Mouse (Mus musculus) forebrain, embryonic 12.5 days (tissue): ENCODE data around the gene Slc25a34. TPM values are rescaled to one million over a fixed set of nuclear protein-coding genes. Genes with fewer than 3 reads are reported as not detected.

Source experiments
- ATAC-seq: fragments of 200-750 bp; cut with Nextera tagmentation; 2 replicates; pipeline ENCODE4 v1.8.0; 2017; ENCODE audit warnings: moderate TSS enrichment; ENCODE audit not compliant: low FRiP score
- H3K27ac ChIP-seq: fragments of 300-500 bp; sonication (generic); 2 replicates; pipeline ENCODE4 v1.5.1; 2016; ENCODE audit warnings: mild to moderate bottlenecking
- H3K27me3 ChIP-seq: fragments of 300-500 bp; sonication (generic); 2 replicates; pipeline ENCODE4 v1.6.1; 2016; ENCODE audit warnings: mild to moderate bottlenecking
- H3K36me3 ChIP-seq: fragments of 300-500 bp; sonication (generic); replicated peaks from 2 replicates; pipeline ENCODE4 v1.6.1; 2016; ENCODE audit warnings: mild to moderate bottlenecking
- H3K4me1 ChIP-seq: fragments of 300-500 bp; sonication (generic); 2 replicates; pipeline ENCODE4 v1.6.1; 2016
- H3K4me2 ChIP-seq: fragments of 300-500 bp; sonication (generic); 2 replicates; pipeline ENCODE4 v1.6.1; 2016; ENCODE audit warnings: mild to moderate bottlenecking, moderate library complexity
- H3K4me3 ChIP-seq: fragments of 300-500 bp; sonication (generic); replicated peaks from 2 replicates; pipeline ENCODE4 v1.5.1; 2016; ENCODE audit warnings: mild to moderate bottlenecking
- H3K9ac ChIP-seq: fragments of 300-500 bp; sonication (generic); 2 replicates; pipeline ENCODE4 v1.6.1; 2016; ENCODE audit warnings: mild to moderate bottlenecking
- H3K9me3 ChIP-seq: fragments of 300-500 bp; sonication (generic); 2 replicates; pipeline ENCODE4 v1.6.1; 2016
- WGBS: fragments of 180-500 bp; shearing (Covaris S2); methylation state at CpG from one replicate; pipeline ENCODE4 v1.1.7; 2016; 5-methylcytosine and 5-hydroxymethylcytosine counted together
- polyA plus RNA-seq: library from polyadenylated mRNA; unstranded; fragments of >200 nt; fragmentation: Nextera tagmentation; extraction: Ambion mirVana; gene quantifications from 2 replicates; pipeline ENCODE4 v1.2.1, GENCODE M21; 2016

Slc25a34 gene
- polyA plus RNA-seq, 1 experiment from 2014 or later, result not detected

GRCm38 (mm10) chr4:141605421-141605820 lies 18.2 kb downstream of the Slc25a34 start:
- no peak overlapping the region for H3K4me2 ChIP-seq
- no peak overlapping the region for H3K4me3 ChIP-seq
- no peak overlapping the region for H3K27ac ChIP-seq
- no peaks in the 10 kb centered on the region for H3K4me1 ChIP-seq
- H3K36me3 ChIP-seq, result no peaks in the 10 kb centered on the region
- H3K9me3 ChIP-seq, result no peaks in the 10 kb centered on the region
- 92% methylated on average over 5 of the region's 5 CpGs for WGBS
- peaks cover 18% of the 10 kb centered on the region for H3K27me3 ChIP-seq
- no peak overlapping the region for H3K9ac ChIP-seq
- ATAC-seq, result no peak

- H3K4me2 ChIP-seq, result no peak overlapping the region
- no peak for ATAC-seq
- no peak overlapping the region for H3K4me3 ChIP-seq
- no peak overlapping the region for H3K27ac ChIP-seq
- H3K4me1 ChIP-seq, result peaks cover 5% of the 10 kb centered on the region
- H3K27me3 ChIP-seq, result peaks cover 27% of the 10 kb centered on the region
- H3K9ac ChIP-seq, result no peak overlapping the region
- H3K36me3 ChIP-seq, result no peaks in the 10 kb centered on the region
- 73% methylated on average over 8 of the region's 8 CpGs for WGBS
- H3K9me3 ChIP-seq, result no peaks in the 10 kb centered on the region
These were observed 19.1 kb downstream of the Slc25a34 start for GRCm38 (mm10) chr4:141604493-141604892.

- Histone ChIP-seq H3K27ac (no peak overlapping the region), H3K4me1 (peaks cover 11% of the 10 kb centered on the region), H3K9ac (no peak overlapping the region), H3K4me2 (no peak overlapping the region), H3K9me3 (no peaks in the 10 kb centered on the region), H3K36me3 (no peaks in the 10 kb centered on the region), H3K4me3 (no peak overlapping the region), H3K27me3 (peaks cover 33% of the 10 kb centered on the region)
- ATAC-seq, result no peak
- WGBS, result 68% methylated on average over 4 of the region's 4 CpGs
These were observed 19.7 kb downstream of the Slc25a34 start for GRCm38 (mm10) chr4:141603921-141604320.

GRCm38 (mm10) chr4:141602523-141603223 lies 20.9 kb downstream of the Slc25a34 start:
- H3K4me3 ChIP-seq, result no peak overlapping the region
- H3K27me3 ChIP-seq, result peaks cover 46% of the 10 kb centered on the region
- WGBS, result 87% methylated on average over 11 of the region's 11 CpGs
- ATAC-seq, result no peak
- peaks cover 23% of the 10 kb centered on the region for H3K4me1 ChIP-seq
- H3K27ac ChIP-seq, result no peak overlapping the region
- H3K9me3 ChIP-seq, result no peaks in the 10 kb centered on the region
- no peak overlapping the region for H3K9ac ChIP-seq
- no peaks in the 10 kb centered on the region for H3K36me3 ChIP-seq
- H3K4me2 ChIP-seq, result no peak overlapping the region

- Histone ChIP-seq H3K4me2 (no peak overlapping the region), H3K9me3 (no peaks in the 10 kb centered on the region), H3K27me3 (peaks cover 49% of the 10 kb centered on the region), H3K27ac (no peak overlapping the region), H3K36me3 (no peaks in the 10 kb centered on the region), H3K4me3 (no peak overlapping the region), H3K9ac (no peak overlapping the region), H3K4me1 (peaks cover 23% of the 10 kb centered on the region)
- 68% methylated on average over 12 of the region's 12 CpGs for WGBS
- no peak for ATAC-seq
These were observed 22.3 kb downstream of the Slc25a34 start for GRCm38 (mm10) chr4:141601148-141601862.

GRCm38 (mm10) chr4:141600364-141600763 lies 23.3 kb downstream of the Slc25a34 start:
- peaks cover 23% of the 10 kb centered on the region for H3K4me1 ChIP-seq
- no peaks in the 10 kb centered on the region for H3K36me3 ChIP-seq
- 23% methylated on average over 6 of the region's 6 CpGs for WGBS
- H3K27me3 ChIP-seq, result peaks cover 49% of the 10 kb centered on the region
- no peak for ATAC-seq
- H3K4me3 ChIP-seq, result no peak overlapping the region
- no peak overlapping the region for H3K27ac ChIP-seq
- no peak overlapping the region for H3K9ac ChIP-seq
- no peaks in the 10 kb centered on the region for H3K9me3 ChIP-seq
- no peak overlapping the region for H3K4me2 ChIP-seq

- peak overlapping the region; percentile 51 for H3K4me3 ChIP-seq
- peak overlapping the region; percentile 81 for H3K4me2 ChIP-seq
- peaks cover 49% of the 10 kb centered on the region for H3K27me3 ChIP-seq
- 2% methylated on average over 51 of the region's 57 CpGs for WGBS
- peak; percentile 43 for ATAC-seq
- peaks cover 23% of the 10 kb centered on the region for H3K4me1 ChIP-seq
- H3K9me3 ChIP-seq, result no peaks in the 10 kb centered on the region
- H3K9ac ChIP-seq, result peak overlapping the region; percentile 60
- H3K36me3 ChIP-seq, result no peaks in the 10 kb centered on the region
- H3K27ac ChIP-seq, result peak overlapping the region; percentile 13; the same call in 1 of the 2 replicates
These were observed 24.1 kb downstream of the Slc25a34 start for GRCm38 (mm10) chr4:141599251-141600141.

- Histone ChIP-seq H3K4me1 (peaks cover 23% of the 10 kb centered on the region), H3K27me3 (peaks cover 49% of the 10 kb centered on the region), H3K4me2 (peak overlapping the region; percentile 81), H3K9me3 (no peaks in the 10 kb centered on the region), H3K36me3 (no peaks in the 10 kb centered on the region), H3K27ac (peak overlapping the region; percentile 13; the same call in 1 of the 2 replicates), H3K4me3 (peak overlapping the region; percentile 51), H3K9ac (peak overlapping the region; percentile 60)
- no peak for ATAC-seq
- under 1% methylated on average over 9 of the region's 9 CpGs for WGBS
These were observed 24.7 kb downstream of the Slc25a34 start for GRCm38 (mm10) chr4:141598894-141599250.

GRCm38 (mm10) chr4:141598199-141598893 lies 25.3 kb downstream of the Slc25a34 start:
- H3K36me3 ChIP-seq, result no peaks in the 10 kb centered on the region
- H3K4me2 ChIP-seq, result peak overlapping the region; percentile 81
- peak overlapping the region; percentile 13; the same call in 1 of the 2 replicates for H3K27ac ChIP-seq
- H3K4me1 ChIP-seq, result peaks cover 23% of the 10 kb centered on the region
- H3K9ac ChIP-seq, result peak overlapping the region; percentile 60; the same call in 1 of the 2 replicates
- peak overlapping the region; percentile 51 for H3K4me3 ChIP-seq
- no peaks in the 10 kb centered on the region for H3K9me3 ChIP-seq
- no peak for ATAC-seq
- 1% methylated on average over 19 of the region's 19 CpGs for WGBS
- H3K27me3 ChIP-seq, result peaks cover 49% of the 10 kb centered on the region

- no peak overlapping the region for H3K27ac ChIP-seq
- H3K27me3 ChIP-seq, result peaks cover 44% of the 10 kb centered on the region
These were observed 26.8 kb downstream of the Slc25a34 start for GRCm38 (mm10) chr4:141596700-141597328.

GRCm38 (mm10) chr4:141595605-141596268 lies 27.9 kb downstream of the Slc25a34 start:
- Histone ChIP-seq H3K36me3 (no peaks in the 10 kb centered on the region), H3K27me3 (peaks cover 34% of the 10 kb centered on the region), H3K9me3 (no peaks in the 10 kb centered on the region), H3K4me1 (peaks cover 23% of the 10 kb centered on the region), H3K4me3 (no peak overlapping the region), H3K27ac (no peak overlapping the region), H3K4me2 (no peak overlapping the region), H3K9ac (no peak overlapping the region)
- WGBS, result 88% methylated on average over 9 of the region's 9 CpGs
- ATAC-seq, result no peak

More at GRCm38 (mm10) chr4:141596700-141597328, 26.8 kb downstream of the Slc25a34 start:
- H3K4me1 ChIP-seq, result peaks cover 23% of the 10 kb centered on the region
- H3K36me3 ChIP-seq, result no peaks in the 10 kb centered on the region
- H3K9me3 ChIP-seq, result no peaks in the 10 kb centered on the region
- no peak overlapping the region for H3K4me3 ChIP-seq
- no peak for ATAC-seq
- H3K9ac ChIP-seq, result no peak overlapping the region
- 85% methylated on average over 8 of the region's 8 CpGs for WGBS
- H3K4me2 ChIP-seq, result no peak overlapping the region
